Mouse (Mus musculus): ENCODE results near the gene Fn3k.

DNA sequence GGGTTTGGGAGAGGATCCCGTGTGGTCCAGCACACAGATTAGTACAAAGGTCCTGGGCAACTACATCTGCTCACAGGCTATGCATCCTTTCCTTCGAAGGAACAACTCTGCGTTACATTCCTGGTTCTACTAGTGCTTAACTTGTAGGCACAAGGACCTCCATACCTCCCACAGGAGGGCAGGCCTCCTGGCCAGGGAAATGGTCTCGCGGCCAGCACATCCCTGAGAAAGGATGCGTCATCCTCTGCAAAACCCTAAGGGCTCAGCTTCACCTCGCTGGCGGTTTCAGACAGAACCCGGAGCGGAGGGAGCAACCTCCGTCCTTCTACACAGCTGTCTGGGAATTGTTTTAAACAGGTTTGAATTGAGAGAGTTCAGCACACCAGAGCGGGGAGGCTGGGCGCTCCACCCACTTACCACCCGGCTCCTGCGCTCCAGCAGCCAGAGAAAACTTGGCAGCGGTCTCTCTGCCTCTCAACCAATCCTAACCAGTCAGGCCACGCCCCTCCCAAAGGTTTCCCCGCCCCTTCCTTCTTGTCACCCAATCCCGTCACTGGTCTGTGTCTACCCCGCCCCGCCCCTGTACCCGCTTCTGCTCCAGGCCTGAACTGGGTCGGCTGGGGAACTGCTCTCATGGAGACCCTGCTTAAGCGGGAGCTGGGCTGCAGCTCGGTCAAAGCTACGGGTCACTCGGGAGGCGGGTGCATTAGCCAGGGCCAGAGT lies 13.7 kb upstream of the Fn3k start, which contains the start of gene Fn3krp:
- TF ChIP-seq CTCF (conservative IDR thresholded peaks at IDR 0.05; ENCODE audit: low read length) (no peak), NANOG (IDR thresholded peaks at IDR 0.05; ENCODE audit: borderline replicate concordance, low read length) (no peak), POU5F1 (IDR thresholded peaks at IDR 0.05; ENCODE audit: borderline replicate concordance, low read length) (no peak)
